Mouse (Mus musculus) stomach, embryonic 16.5 days (tissue): ENCODE results near the gene Dcp1b. TPM values are rescaled to one million over a fixed set of nuclear protein-coding genes. Genes with fewer than 3 reads are reported as not detected.

Experiments
- ATAC-seq: fragments of 200-750 bp; cut with Nextera tagmentation; 2 replicates; pipeline ENCODE4 v1.8.0; 2017; ENCODE audit warnings: moderate number of reproducible peaks, moderate TSS enrichment; ENCODE audit not compliant: insufficient read depth, low FRiP score
- H3K27ac ChIP-seq: fragments of 300-500 bp; sonication (generic); 2 replicates; pipeline ENCODE4 v1.5.1; 2014; ENCODE audit warnings: low read length
- H3K27me3 ChIP-seq: fragments of 300-500 bp; sonication (generic); 2 replicates; pipeline ENCODE4 v1.6.1; 2014; ENCODE audit warnings: low read length, control low read depth, mixed read lengths; ENCODE audit not compliant: control insufficient read depth, insufficient read depth
- H3K36me3 ChIP-seq: fragments of 300-500 bp; sonication (generic); 2 replicates; pipeline ENCODE4 v1.6.1; 2014; ENCODE audit warnings: low read length; ENCODE audit not compliant: control insufficient read depth, insufficient read depth
- H3K4me1 ChIP-seq: fragments of 300-500 bp; sonication (generic); 2 replicates; pipeline ENCODE4 v1.6.1; 2014; ENCODE audit warnings: low read length, control low read depth, mixed read lengths; ENCODE audit not compliant: control insufficient read depth, insufficient read depth
- H3K4me2 ChIP-seq: fragments of 300-500 bp; sonication (generic); 2 replicates; pipeline ENCODE4 v1.6.1; 2014; ENCODE audit warnings: low read depth, low read length, mixed read lengths
- H3K4me3 ChIP-seq: fragments of 300-500 bp; sonication (generic); replicated peaks from 2 replicates; pipeline ENCODE4 v1.5.1; 2014; ENCODE audit warnings: mild to moderate bottlenecking, low read length
- H3K9ac ChIP-seq: fragments of 300-500 bp; sonication (generic); 2 replicates; pipeline ENCODE4 v1.6.1; 2014; ENCODE audit warnings: low read length
- H3K9me3 ChIP-seq: fragments of 300-500 bp; sonication (generic); replicated peaks from 2 replicates; pipeline ENCODE4 v1.6.1; 2016; ENCODE audit warnings: low read length, control low read depth; ENCODE audit not compliant: control insufficient read depth
- WGBS: fragments of 180-500 bp; shearing (Covaris S2); extraction: QIAGEN DNeasy Blood & Tissue Kit; methylation state at CpG from one replicate; pipeline ENCODE4 v1.1.7; 2014; 5-methylcytosine and 5-hydroxymethylcytosine counted together
- polyA plus RNA-seq: library from polyadenylated mRNA; unstranded; fragments of >200 nt; fragmentation: Nextera tagmentation; extraction: Ambion mirVana; gene quantifications from 2 replicates; pipeline ENCODE4 v1.2.1, GENCODE M21; 2015

The Dcp1b gene
- 8.3 and 8.4 TPM in 2 replicates for polyA plus RNA-seq

GRCm38 (mm10) chr6:119175078-119175853 lies at the start of gene Dcp1b:
Dcp1b (plus strand) TSS chr6:119175253.
- Histone ChIP-seq H3K27ac (peak within 1 kb of the TSS; percentile 93), H3K36me3 (no peaks in the 10 kb centered on the region), H3K27me3 (no peaks in the 10 kb centered on the region), H3K9me3 (no peaks in the 10 kb centered on the region), H3K4me1 (peaks cover 4% of the 10 kb centered on the region; the same call in 1 of the 2 replicates), H3K4me2 (peak within 1 kb of the TSS; percentile 64), H3K4me3 (peak within 1 kb of the TSS; percentile 82), H3K9ac (peak within 1 kb of the TSS; percentile 89)
- WGBS = under 1% methylated on average over 64 of the region's 65 CpGs
- peak; percentile 93 for ATAC-seq

GRCm38 (mm10) chr6:119126991-119127390 lies 48.1 kb upstream of the Dcp1b start:
- Histone ChIP-seq H3K9me3 (no peaks in the 10 kb centered on the region), H3K27me3 (no peaks in the 10 kb centered on the region), H3K9ac (no peak overlapping the region), H3K4me2 (no peak overlapping the region), H3K27ac (no peak overlapping the region), H3K4me3 (no peak overlapping the region), H3K4me1 (no peaks in the 10 kb centered on the region), H3K36me3 (no peaks in the 10 kb centered on the region)
- no peak for ATAC-seq
- WGBS = 78% methylated on average over 3 of the region's 3 CpGs

- H3K9ac ChIP-seq = no peak overlapping the region
- H3K4me3 ChIP-seq = no peak overlapping the region
- no peaks in the 10 kb centered on the region for H3K27me3 ChIP-seq
- H3K9me3 ChIP-seq = no peaks in the 10 kb centered on the region
- H3K27ac ChIP-seq = no peak overlapping the region
- H3K36me3 ChIP-seq = no peaks in the 10 kb centered on the region
- no peak overlapping the region for H3K4me2 ChIP-seq
- H3K4me1 ChIP-seq = no peaks in the 10 kb centered on the region
- ATAC-seq = no peak
- 71% methylated on average over 1 of the region's 1 CpGs for WGBS
Measured at GRCm38 (mm10) chr6:119128076-119128475, 47.0 kb upstream of the Dcp1b start.

GRCm38 (mm10) chr6:119128521-119128920 lies 46.5 kb upstream of the Dcp1b start:
- Histone ChIP-seq H3K4me2 (no peak overlapping the region), H3K4me1 (no peaks in the 10 kb centered on the region), H3K4me3 (no peak overlapping the region), H3K9me3 (no peaks in the 10 kb centered on the region), H3K36me3 (no peaks in the 10 kb centered on the region), H3K27me3 (no peaks in the 10 kb centered on the region), H3K9ac (no peak overlapping the region), H3K27ac (no peak overlapping the region)
- no peak for ATAC-seq
- 86% methylated on average over 8 of the region's 8 CpGs for WGBS

GRCm38 (mm10) chr6:119129664-119130063 lies 45.4 kb upstream of the Dcp1b start:
- H3K4me2 ChIP-seq = no peak overlapping the region
- WGBS = 72% methylated on average over 5 of the region's 5 CpGs
- no peaks in the 10 kb centered on the region for H3K36me3 ChIP-seq
- H3K4me3 ChIP-seq = no peak overlapping the region
- H3K27ac ChIP-seq = no peak overlapping the region
- no peak overlapping the region for H3K9ac ChIP-seq
- no peaks in the 10 kb centered on the region for H3K4me1 ChIP-seq
- no peaks in the 10 kb centered on the region for H3K9me3 ChIP-seq
- H3K27me3 ChIP-seq = no peaks in the 10 kb centered on the region
- ATAC-seq = no peak

- Histone ChIP-seq H3K9ac (no peak overlapping the region), H3K4me1 (no peaks in the 10 kb centered on the region), H3K9me3 (no peaks in the 10 kb centered on the region), H3K27ac (no peak overlapping the region), H3K4me3 (no peak overlapping the region), H3K36me3 (no peaks in the 10 kb centered on the region), H3K4me2 (no peak overlapping the region), H3K27me3 (no peaks in the 10 kb centered on the region)
- WGBS = 81% methylated on average over 8 of the region's 8 CpGs
- no peak for ATAC-seq
Measured at GRCm38 (mm10) chr6:119132111-119132735, 42.8 kb upstream of the Dcp1b start.

- Histone ChIP-seq H3K27me3 (no peaks in the 10 kb centered on the region), H3K4me2 (no peak overlapping the region), H3K27ac (no peak overlapping the region), H3K36me3 (no peaks in the 10 kb centered on the region), H3K9me3 (no peaks in the 10 kb centered on the region), H3K9ac (no peak overlapping the region), H3K4me3 (no peak overlapping the region), H3K4me1 (no peaks in the 10 kb centered on the region)
- 83% methylated on average over 4 of the region's 4 CpGs for WGBS
- ATAC-seq = no peak
Measured at GRCm38 (mm10) chr6:119132863-119133262, 42.2 kb upstream of the Dcp1b start.

GRCm38 (mm10) chr6:119137768-119138167 lies 37.3 kb upstream of the Dcp1b start:
- Histone ChIP-seq H3K27ac (no peak overlapping the region), H3K27me3 (no peaks in the 10 kb centered on the region), H3K4me2 (no peak overlapping the region), H3K9ac (no peak overlapping the region), H3K36me3 (no peaks in the 10 kb centered on the region), H3K4me1 (no peaks in the 10 kb centered on the region), H3K9me3 (no peaks in the 10 kb centered on the region), H3K4me3 (no peak overlapping the region)
- no peak for ATAC-seq
- WGBS = 78% methylated on average over 10 of the region's 10 CpGs

- Histone ChIP-seq H3K27ac (no peak overlapping the region), H3K4me3 (no peak overlapping the region), H3K4me2 (no peak overlapping the region), H3K9me3 (no peaks in the 10 kb centered on the region), H3K27me3 (no peaks in the 10 kb centered on the region), H3K36me3 (no peaks in the 10 kb centered on the region), H3K9ac (no peak overlapping the region), H3K4me1 (no peaks in the 10 kb centered on the region)
- ATAC-seq = no peak
- WGBS = 20% methylated on average over 7 of the region's 7 CpGs
Measured at GRCm38 (mm10) chr6:119139561-119139960, 35.5 kb upstream of the Dcp1b start.
